Mouse (Mus musculus): Measurements from ENCODE around the gene Wbp1l.

DNA sequence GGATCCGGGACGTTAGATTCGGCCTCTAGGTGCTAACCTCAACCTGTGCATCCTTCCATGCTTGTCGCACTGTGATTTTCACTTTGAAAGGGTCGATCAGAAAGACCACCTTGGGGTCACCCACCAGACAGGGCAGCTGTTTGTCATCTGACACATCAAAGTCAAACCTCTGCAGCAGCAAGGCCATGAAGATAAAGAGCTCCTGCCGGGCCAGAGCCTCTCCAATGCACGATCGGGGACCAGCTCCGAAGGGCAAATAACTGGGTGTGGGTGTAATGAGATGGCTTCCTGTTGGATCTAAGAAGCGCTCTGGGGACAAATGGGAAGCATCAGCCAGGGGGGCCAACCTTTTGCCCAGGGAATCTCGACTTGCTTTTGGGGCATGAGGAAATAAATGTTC is 68.4 kb downstream of the Wbp1l start:
- TF ChIP-seq CTCF (IDR thresholded peaks at IDR 0.05; ENCODE audit: extremely low read depth, insufficient read depth, low read length) (no peak), POLR2A (IDR thresholded peaks at IDR 0.05; ENCODE audit: extremely low read depth, insufficient read depth, low read length) (no peak)
